Mouse (Mus musculus): Measurements from ENCODE around the gene Itgb7. TPM values are rescaled to one million over a fixed set of nuclear protein-coding genes. Genes with fewer than 3 reads are reported as not detected.
A peak's percentile ranks its signal among the peaks of the same experiment; 100 is the strongest.
"Not testable (repeated sequence)": the region's sequence is repeated elsewhere in the genome, so short reads cannot be mapped to it uniquely, and the experiment has no call there.

Itgb7 gene
- total RNA-seq, 2 experiments from 2014 or later = 1.8 to 2.2 TPM

DNA sequence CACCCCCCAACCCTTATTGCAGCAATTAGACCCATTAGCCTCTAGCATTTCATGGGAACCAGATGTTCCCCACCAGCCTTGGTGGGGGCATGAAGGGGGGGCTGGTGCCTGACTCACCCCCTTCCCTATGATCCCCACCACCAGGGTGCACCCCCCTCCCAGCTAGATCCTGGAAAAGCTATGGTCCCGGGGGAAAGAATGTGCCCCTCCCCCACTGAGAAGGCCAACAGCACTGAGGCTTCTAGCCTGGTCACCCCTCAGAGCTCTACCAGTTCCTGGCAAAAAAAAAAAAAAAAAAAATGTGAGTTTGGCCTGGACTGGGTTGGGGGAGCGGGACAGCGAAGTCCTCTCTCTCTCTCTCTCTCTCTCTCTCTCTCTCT, 17.1 kb upstream of the Itgb7 start:
- no peak for DNase-seq

DNA sequence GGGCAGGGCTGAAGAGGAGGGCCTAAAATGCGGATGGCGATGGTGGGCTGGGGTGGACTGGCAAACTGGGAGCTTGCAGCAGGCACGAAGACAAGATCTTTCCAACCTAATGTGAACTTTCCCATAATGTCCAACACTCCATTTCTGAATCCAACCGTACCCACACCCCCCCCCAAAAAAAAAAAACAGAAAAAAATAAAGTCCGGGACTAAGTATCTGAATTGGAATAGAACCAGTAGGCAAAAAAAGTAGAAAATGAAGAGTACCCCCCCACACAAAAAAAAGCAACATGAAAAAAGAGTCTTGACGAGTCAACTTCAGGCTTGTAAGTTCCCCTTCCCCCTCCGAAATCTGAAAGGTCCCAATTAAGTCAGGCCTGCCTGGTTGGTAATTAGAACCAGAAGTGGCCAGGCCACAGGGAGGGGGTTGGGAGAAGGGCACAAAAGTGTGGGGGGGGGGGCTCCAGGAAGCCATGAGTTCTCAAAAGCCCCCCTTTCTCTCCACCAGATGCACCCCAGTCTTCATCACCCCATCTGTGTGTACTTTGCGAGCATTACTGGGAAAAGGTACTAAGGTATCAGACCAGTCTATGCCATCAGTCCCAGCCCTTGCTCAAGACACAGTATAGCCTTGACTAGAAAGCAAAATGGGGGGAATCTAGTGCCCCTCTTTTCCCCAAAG, 16.5 kb upstream of the Itgb7 start:
- DNase-seq = no peak

DNA sequence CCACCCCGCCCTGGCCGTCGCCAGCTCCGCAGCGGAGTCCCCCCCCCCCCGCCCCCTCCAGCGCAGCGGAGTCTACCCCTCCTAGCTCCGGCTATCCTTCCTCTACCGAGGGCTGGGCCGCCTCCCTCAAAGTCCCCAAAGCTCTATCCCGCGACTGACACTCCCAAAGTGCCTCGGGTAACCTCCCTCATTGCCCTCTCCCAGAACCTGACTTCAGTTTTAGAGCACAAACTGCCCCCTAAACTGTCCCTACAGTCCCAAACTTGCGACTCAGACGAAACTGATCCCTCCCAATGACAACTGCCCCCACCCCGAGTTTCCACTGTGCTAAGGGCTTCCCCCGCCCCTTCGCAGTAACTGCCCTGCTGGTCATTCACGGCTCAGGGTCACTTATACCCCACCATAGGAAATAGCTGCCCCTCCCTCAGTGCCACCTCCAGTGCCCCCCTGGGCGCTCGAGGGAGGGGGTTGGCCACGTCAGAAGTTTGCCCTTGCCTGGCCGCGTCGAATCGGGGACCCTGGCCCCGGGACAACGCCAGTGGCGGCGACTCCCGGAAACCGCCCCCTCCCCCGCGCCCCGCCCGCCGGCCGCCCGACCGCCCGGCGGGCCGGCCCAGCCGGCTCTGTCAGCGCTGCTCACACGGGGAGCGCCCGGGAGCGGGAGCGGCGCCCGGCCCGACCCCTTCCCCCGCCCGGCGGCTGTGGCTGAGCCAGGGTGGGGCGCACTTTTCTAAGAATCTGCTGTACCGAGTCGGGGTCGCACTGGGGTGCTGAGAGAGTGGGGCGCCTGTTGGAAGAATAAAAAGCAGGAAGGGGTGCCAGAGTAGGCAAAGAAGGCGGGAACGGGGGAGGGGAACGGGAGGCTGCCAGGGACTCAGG, 15.7 kb upstream of the Itgb7 start:
- peak; percentile 41 to 42 for DNase-seq

DNA sequence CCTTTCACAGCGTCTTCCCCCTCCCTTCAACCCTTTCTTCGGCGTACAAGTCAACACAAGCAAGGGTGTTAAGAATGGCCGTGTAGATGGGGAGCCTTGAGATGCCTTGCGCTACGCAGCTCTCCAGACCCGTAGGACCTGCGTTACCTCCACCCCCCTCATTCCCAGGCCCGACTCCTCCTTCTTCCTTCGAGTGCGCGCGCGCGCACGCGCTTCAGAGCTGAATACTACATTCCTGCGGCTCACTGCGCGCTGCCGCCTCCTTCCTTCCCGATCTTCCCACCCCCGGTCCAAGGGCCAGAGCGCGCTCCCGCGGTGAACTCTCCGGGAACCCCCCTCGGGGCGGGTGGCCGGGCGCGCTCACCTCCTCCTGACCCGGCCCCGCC, 15.1 kb upstream of the Itgb7 start:
- DNase-seq = peak; percentile 84 to 85

DNA sequence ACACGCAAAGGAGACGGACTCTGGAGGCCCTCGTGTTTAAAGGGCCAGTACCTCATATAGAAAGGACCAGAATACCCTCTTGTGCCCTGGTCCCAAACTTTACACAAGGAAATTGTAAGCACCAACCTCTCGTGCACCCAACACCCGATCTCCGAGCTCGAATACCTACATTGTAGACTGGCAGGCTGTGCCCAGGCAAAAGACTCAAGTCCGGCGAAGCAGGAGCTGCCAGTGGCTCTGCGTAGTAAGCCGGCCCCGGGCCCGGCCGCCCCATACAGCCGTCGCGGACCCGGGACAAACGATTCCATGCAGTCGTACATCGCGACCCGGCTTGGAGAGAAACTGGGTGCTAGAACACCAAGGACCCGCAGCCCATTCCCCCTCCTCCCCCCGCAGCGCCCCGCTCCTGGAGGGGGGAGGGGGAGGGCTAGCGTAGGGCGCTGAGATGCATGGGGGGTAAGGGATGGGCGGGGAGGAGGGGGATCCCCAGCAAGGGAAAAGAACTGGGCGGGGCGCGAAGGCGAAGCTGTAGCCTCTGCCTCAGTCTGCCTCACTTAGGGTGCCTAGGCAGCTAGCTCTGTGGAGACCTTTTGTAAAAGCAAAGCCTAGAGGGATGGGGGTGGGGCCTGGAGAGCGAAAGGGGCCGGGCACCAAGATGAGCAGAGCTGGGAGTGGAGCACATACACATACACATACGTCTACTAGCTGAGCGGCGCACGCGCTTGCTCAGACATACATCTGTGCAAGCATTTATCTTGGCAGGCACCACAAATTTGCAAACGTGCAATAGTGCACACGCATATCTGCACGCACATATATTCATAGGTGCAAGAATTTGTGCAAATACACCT, 14.4 kb upstream of the Itgb7 start:
- DNase-seq = peak; percentile 63 to 69

DNA sequence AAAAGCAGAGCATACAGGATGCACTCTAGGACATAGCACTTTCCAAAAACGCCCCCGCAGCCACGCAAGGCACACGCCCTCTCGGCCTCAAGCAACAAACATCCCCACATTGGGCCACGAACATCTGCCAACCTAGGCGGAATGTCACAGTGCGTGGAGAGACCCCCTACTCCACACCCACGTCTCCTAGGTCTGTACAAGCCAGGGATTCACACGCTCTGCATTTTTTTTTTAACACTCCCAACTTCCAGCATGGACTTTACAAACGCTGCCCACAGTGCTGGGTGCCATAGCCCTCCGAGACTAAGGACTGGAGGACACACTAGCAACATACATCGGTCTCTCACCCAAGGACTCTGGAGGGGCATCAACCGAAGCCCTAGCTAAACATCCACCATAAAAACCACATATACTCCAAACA, 13.7 kb upstream of the Itgb7 start:
- DNase-seq = no peak

DNA sequence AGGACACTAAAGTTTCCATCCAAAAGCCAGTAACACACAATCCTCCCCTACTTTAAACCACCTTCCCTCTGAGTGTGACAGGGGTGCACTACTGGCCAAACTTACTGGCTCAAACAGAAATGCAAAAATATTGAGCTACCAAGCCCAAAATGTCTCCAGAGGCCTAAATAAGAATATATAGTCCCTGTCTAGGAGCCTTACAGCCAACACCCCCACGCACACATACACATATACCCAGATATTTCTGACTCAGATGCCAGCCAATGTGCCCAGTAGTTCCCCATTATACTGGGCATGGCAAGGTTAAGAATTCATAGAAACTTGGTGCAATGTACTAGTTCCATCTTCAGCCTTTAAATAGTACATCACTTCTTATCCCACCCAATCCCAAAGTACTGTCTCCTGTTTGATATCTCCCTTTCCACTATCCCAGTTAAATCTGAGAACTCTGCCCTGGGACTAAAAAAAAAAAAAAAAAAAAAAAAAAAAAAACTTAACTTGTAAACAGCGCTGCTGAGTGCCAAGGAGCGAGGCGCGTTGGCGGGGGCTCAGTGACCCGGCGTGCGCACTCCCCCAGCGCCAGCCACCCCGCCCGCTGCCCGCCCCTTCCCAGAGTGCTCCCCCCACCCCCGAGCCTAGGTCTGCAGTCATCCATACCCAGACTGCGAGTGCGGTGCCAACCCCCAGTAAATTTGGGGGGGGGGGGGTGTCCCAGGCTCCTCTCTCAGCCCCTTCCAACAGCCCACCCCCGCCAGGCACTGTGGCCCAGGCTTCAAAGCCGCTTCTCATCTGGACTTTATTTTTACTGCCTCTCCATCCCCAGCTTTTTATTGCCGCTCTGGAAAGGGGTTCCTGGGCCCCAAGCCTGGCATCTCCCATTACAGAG, 12.8 kb upstream of the Itgb7 start:
- no peak for DNase-seq

DNA sequence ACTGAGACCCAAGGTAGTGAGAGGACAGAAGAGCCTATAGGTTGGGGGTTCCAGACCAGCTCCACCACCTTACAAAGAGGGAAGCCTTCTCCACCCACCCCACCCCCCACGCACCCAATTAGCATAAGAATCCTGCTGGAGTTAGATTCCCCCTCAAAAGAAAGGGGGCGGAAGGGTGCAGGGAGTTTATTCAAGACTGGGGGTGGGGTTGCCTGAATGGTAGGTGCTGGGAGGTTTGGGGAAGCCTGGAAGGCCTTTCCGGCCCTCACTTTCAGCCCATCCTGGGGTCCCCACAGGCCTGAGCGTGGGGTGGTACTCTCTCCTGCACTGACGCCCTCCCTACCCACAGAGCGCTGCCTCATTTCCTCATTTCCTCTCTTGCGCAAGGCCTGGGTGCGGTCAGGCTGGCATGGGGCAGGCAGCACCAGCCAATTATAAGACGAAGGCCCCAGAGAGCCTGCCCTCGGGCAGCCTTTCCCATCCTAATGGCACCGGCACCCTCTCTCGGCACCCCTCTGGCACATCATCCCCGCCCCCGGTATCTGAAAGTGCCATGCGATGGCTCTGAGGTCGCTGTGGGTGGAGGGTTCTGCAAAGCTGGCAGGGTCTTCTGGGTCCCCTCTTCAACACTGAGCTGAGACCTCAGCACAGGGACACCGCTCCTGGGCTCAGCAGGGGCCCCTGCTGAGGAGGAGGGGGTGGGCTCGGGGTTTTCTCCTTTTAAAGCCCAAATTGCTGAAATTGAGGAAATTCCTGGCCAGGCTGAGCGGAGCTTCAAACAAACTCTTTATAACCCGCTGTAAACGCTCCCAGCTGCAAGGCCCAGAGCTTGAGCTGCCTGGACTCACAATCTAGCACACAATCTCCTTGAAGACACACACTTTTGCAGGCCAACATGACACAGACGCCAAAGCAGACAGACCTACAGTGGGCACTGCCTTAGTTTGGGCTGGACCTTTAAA, 11.8 kb upstream of the Itgb7 start:
- no peak for DNase-seq

DNA sequence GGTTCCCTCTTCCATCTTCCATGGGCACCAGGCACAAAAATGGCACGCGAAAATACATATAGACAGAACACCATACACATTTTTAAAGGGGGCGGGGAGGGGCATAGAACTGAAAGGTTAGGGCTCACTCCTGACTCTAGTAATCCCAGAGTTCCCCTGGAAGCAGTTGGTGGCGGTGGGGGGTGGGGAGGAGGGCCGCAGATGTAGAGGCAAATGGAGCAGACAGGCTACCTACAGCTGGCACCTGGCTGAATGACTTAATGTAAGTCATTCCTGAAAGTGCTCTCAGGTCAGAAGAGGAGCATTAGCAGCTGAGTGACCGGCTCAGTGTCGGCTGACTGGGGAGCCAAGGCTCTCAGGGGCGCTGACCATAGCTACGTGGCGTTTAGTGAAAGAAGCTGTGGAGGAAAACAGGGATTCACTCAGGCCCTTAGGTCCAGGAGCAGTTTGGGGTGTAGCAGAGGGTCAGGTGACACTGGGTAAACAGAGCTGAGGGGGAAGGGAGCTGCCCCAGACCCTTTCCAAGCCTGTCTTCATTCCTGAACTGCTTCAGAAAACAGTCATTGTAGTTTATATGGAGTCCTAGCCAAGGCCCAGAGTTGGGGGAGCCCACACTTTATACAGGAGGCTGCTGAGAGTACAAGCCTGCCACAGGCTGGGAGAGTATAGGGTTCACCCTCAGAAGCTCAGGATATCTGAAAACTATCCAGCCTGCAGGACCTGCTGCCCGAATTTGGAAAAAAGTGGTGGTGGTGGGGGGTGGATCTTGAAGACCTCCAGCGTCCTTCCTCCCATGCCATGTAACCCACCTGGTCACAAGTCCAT, 10.9 kb upstream of the Itgb7 start:
- DNase-seq = no peak

DNA sequence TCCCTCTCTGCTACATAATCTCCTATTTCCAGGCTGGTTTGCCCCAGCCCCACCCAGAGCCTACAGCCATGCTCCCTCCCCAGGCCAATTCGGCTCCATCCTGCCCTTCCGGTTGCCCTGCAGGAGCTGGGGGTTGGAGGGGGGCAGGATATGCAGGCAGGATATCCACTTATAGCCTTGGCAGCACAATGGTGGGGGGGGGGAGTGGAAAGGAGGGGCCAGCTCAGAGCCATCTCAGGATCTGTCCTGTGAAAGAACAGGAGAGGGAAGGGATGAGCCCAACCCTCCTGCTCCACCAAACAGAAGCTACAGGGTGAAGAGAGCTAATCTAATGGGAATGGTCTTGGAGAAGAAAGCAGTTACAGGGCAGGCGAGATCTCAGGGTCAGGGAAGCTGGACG, 8.9 kb upstream of the Itgb7 start:
- DNase-seq = no peak

DNA sequence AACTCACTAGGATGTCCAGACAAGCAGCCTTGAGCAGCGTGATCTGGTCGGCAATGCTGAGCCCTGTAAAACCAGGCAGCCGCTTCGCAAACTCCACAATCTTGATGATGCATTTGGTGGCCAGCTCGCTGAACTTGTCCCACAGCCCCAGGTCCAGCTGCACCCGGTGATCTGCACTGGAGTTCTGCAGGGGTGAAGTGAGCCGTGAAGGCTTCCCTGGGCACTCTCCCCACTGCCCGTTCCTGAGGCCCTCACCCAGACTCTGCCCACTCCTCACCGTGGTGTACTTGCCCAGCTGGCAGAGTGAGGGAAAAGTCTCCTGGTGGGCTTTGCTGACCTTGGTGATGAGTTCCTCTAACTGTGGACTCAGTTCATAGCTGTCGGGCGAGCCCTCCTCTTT, 8.1 kb upstream of the Itgb7 start:
- no peak for DNase-seq

DNA sequence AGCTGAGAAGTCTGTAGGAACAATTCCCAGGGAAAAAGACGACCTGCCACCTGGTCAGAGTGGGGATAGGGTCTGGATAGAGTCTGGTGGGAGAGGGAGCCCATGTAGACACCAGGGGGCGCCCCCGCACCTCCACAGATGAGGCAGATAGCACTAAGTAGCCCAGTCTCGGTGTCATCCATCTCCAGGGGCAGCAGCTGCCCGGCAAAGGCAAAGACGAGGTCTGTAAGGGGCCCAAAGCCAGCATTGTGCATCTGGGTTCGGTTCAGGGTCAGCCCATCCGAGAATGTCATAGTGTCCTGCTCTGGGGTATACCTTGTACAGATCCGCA, 7.5 kb upstream of the Itgb7 start:
- peak; percentile 64 to 65 for DNase-seq

DNA sequence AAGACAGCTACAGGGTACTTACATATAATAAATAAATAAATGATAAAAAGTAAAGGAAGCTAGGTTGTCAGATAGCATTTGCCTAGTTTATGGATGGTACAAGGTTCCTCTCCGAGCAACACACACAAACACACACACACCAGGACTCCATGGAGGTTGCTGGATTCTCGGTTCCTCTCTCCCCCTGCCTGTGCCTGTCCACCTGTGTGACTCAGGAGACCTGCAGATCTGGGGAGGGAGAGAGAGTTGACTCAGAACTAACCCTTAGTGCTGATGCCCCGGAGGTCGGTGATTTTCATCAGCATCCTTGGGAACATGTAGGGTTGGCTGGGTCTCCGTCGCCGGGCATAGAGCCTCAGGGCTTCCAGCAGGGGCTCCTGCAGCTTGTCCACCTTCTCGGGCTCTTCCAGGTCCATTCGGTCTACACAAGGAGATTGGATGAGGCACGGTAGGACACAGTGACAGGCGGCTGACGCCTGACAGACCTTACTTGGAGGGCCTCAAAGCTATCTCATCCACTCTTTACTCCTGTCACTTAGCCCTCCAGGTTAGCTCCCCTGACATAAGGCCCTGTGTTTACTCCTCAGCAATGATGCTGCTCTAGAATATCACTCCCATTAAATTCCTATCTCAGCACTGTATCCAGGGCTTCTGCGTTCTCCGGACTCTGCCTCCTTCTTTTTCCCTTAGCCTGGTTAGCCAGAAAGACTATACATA, 7.0 kb upstream of the Itgb7 start:
- no peak for DNase-seq

DNA sequence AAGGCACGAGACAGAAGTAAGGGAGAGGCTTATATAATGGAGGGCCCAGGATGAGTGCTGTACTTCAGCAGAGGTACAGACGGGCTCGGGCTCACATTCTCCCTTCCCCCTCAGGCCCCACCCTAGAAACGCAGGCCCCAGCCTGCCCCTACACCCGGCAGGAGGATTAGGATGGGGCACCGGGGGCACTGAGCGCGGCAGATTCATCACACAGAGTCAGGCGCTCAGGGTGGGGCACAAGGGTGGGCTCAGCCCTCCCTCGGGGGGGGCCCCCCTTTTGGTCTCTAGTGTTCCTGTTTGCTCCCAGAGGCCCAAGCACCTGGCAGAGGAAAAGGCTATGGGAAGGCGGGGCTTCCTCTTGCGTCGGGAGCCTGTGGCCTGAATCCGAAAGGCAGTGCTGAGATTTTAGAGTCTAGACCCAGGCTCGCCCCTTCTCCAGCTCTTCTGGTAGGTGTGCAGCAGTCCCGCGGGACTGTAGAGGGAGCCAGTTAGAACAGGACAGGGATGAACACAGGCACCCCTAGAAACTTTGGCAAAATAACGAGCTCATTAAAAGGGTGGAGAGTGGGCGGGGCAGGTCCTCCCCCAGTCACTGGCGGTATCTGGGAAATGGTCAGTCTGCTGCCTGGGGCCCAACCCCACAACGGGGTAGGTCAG, 3.8 kb upstream of the Itgb7 start:
- no peak for DNase-seq

DNA sequence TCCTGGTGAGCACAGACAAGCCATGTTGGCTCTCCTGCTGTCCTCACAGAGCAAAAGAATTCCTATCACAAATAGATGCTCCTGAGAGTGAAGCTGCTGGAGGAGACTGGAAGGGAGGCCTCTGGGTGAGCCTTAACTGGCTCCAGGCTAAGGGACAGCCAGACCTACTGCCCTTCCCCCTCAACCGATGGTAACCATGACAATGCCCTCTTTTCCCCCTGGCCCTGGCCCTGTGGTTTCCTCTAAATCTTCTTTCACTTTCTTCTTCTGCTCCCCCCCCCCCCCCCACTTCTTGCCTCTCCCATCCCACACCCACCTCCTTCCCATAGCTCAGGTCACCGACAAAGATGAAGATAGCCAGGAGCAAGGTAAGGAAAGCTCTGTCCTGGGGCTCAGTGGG, 2.2 kb upstream of the Itgb7 start:
- no peak for DNase-seq

DNA sequence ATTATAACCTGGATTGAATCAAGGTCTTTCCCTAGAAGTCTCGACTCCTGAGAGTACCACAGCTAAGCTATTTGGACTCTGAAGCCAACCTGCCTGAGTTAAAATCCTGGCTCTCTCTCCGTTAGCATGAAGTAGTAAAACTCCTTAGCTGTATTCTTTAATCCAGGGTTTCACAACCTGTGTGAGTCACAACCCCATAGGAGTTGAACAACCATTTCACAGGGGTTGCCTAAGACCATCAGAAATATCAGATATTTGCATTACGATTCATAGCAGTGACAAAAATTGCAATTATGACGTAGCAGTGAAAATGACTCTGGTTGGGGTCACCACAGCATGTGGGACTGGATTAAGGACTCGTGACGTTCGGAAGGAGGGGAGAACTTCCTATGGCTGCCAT, 1.0 kb upstream of the Itgb7 start:
- no peak for DNase-seq

DNA sequence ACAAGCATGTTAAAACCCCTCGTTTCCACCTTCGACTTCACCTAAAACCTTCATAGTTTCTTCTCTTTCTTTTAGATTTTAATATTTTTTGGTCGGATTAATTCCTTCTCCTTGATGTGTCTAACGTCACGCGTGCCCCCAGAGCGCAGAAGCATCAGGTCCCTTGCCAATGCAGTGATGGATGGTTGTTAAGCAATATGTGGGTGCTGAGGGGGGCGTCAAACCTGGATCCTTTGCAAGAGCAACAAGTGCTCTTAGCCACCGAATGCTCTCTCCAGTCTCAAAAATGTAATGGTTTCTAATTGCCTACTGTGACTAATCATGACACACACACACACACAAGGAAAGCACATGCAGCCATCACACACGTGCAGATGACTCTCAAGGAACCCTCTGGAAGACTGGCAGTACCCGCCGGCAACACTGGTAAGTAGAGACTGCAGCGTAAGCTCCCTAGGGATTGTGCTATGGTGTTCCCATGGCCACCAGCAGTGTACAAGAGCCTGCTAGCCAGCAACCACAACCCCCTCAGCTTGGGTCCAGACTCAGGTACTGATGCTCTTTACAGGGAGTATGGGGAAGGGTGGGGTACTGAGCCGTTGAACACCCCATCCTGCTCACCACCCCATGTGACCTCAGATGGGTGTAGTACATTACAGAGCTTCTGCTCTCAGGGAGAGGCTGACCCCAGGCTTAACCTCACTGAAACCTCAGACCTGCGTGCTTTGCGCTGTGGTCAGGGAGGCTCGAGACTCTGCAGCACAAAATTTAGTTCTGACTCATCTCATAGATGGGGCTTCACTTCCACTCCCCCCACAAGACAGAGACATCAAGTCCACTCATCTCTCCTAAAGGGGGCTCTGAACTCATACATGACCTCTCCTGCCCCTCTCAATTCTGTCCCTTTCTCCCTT, 1.1 kb downstream of the Itgb7 start:
- DNase-seq = no peak

DNA sequence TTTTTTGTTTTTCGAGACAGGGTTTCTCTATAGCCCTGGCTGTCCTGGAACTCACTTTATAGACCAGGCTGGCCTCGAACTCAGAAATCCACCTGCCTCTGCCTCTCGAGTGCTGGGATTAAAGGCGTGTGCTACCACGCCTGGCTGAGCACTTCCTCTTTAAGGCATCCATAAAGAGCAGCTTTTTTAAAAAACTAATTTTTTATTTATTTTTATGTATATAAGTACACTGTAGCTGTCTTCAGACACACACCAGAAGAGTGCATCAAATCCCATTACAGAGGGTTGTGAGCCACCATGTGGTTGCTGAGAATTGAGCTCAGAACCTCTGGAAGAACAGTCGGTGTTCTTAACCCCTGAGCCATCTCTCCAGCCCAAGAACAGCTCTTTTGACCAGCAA, 6.1 kb downstream of the Itgb7 start:
- DNase-seq = not testable (repeated sequence)
